Mouse (Mus musculus): ENCODE results near the gene Rapgef1.

Gene Rapgef1

GRCm38 (mm10) chr2:29674545-29674944, 55.0 kb downstream of the Rapgef1 start:
- no peak for DNase-seq

GRCm38 (mm10) chr2:29675846-29676245, 56.3 kb downstream of the Rapgef1 start:
- DNase-seq = no peak

- no peak for DNase-seq
These were observed 57.0 kb downstream of the Rapgef1 start for GRCm38 (mm10) chr2:29676513-29676912.

GRCm38 (mm10) chr2:29677842-29678241, 58.3 kb downstream of the Rapgef1 start:
- DNase-seq = peak; percentile 49

GRCm38 (mm10) chr2:29678524-29678923, 59.0 kb downstream of the Rapgef1 start:
- no peak for DNase-seq

GRCm38 (mm10) chr2:29679710-29680584, 60.4 kb downstream of the Rapgef1 start:
- no peak for DNase-seq

GRCm38 (mm10) chr2:29683261-29683999, 63.9 kb downstream of the Rapgef1 start:
- DNase-seq = no peak

- DNase-seq = no peak
These were observed 65.0 kb downstream of the Rapgef1 start for GRCm38 (mm10) chr2:29684498-29684897.

- no peak for DNase-seq
These were observed 69.5 kb downstream of the Rapgef1 start for GRCm38 (mm10) chr2:29689014-29689413.

GRCm38 (mm10) chr2:29689495-29689894, 70.0 kb downstream of the Rapgef1 start:
- DNase-seq = no peak

GRCm38 (mm10) chr2:29691068-29691467, 71.5 kb downstream of the Rapgef1 start:
- no peak for DNase-seq

GRCm38 (mm10) chr2:29691507-29691906, 72.0 kb downstream of the Rapgef1 start:
- DNase-seq = no peak

- DNase-seq = no peak
These were observed 72.7 kb downstream of the Rapgef1 start for GRCm38 (mm10) chr2:29692192-29692591.

- no peak for DNase-seq
These were observed 76.8 kb downstream of the Rapgef1 start for GRCm38 (mm10) chr2:29696207-29696800.

GRCm38 (mm10) chr2:29698421-29699290, 79.1 kb downstream of the Rapgef1 start:
- DNase-seq = no peak

- no peak for DNase-seq
These were observed 81.4 kb downstream of the Rapgef1 start for GRCm38 (mm10) chr2:29700898-29701297.

- DNase-seq = no peak
These were observed 81.9 kb downstream of the Rapgef1 start for GRCm38 (mm10) chr2:29701393-29701792.

GRCm38 (mm10) chr2:29702189-29702588, 82.7 kb downstream of the Rapgef1 start:
- DNase-seq = no peak

GRCm38 (mm10) chr2:29703104-29704081, 83.9 kb downstream of the Rapgef1 start:
- no peak for DNase-seq

- DNase-seq = no peak
These were observed 86.0 kb downstream of the Rapgef1 start for GRCm38 (mm10) chr2:29705493-29705892.
